8 mouse cellular contexts compared by ENCODE assay signal in the genomic region with DNA sequence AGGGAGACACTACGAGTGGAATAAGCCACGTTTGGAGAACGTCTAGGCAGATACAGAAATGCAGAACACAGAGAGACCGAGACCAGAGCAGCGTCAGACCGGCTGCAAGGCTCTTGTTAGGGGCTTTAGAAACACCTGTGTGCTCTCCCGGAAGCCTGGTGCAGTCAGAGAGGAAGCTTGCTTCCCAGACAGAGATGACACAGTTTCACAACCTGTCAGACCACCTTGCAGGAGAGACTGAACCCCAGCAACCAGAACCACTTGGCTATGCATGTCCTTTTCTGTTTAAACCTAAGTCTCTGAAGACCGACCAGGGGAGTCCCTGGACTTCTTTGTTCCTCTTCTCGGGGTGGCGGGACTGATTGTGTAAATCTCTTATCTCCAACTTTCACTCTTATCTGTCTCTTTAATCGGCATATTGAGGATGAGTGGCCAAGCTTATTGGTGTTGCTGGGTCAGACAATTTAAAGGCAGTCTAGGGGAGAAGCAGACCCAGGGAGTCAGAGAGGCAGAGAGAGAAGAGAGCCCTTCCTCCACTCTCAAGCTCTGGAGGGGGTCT. TPM values are rescaled to one million over a fixed set of nuclear protein-coding genes. Genes with fewer than 3 reads are reported as not detected.
A peak's percentile ranks its signal among the peaks of the same experiment; 100 is the strongest.
DNase-seq lines count a peak whose midpoint lies in the region; ATAC-seq lines count a peak whose summit lies in the region.

TSS of gene Grm6 (plus strand) at position 509 of the 559 bp plus-strand sequence.

- no peak for DNase-seq in lung, postnatal 4 days
- no peak for DNase-seq in forebrain, embryonic 11.5 days (ENCODE audit: low spot score)
- no peak for DNase-seq in liver, embryonic 13.5 days
- DNase-seq in thymus, adult 18-20 months, result peak; percentile 37 to 60
- no peak for DNase-seq in layer of hippocampus, postnatal 14 days (ENCODE audit: low spot score in 2 of 2)
- no peak for DNase-seq in layer of hippocampus, postnatal 10 days (ENCODE audit: low spot score in 2 of 2)
- no peak for DNase-seq in right cerebral cortex, adult 2 months (ENCODE audit: low spot score in 2 of 2)

- peak within 1 kb of the TSS; percentile 39 for H3K4me3 ChIP-seq in lung, embryonic 15.5 days
- H3K4me3 ChIP-seq in forebrain, embryonic 11.5 days (ENCODE audit: low read depth, low read length), result peak within 1 kb of the TSS; percentile 36
- H3K4me3 ChIP-seq in liver, embryonic 13.5 days (replicated peaks), result peak within 1 kb of the TSS; percentile 29

- no peaks in the 10 kb centered on the region for H3K9me3 ChIP-seq in lung, embryonic 15.5 days
- H3K9me3 ChIP-seq in forebrain, embryonic 11.5 days (ENCODE audit: control insufficient read depth, low read length), result no peaks in the 10 kb centered on the region
- 0 out of 2 replicates have a peak, but pooled peaks cover 4% of the 10 kb centered on the region for H3K9me3 ChIP-seq in liver, embryonic 13.5 days (replicated peaks)

- no peak within 1 kb of the TSS for H3K27ac ChIP-seq in lung, embryonic 15.5 days
- H3K27ac ChIP-seq in forebrain, embryonic 11.5 days (ENCODE audit: low read depth, low read length), result no peak within 1 kb of the TSS
- no peak within 1 kb of the TSS for H3K27ac ChIP-seq in liver, embryonic 13.5 days

- peak within 1 kb of the TSS; percentile 85 for H3K4me2 ChIP-seq in lung, embryonic 15.5 days
- H3K4me2 ChIP-seq in forebrain, embryonic 11.5 days (ENCODE audit: low read depth, low read length, severe bottlenecking), result peak within 1 kb of the TSS; percentile 75
- H3K4me2 ChIP-seq in liver, embryonic 13.5 days, result peak within 1 kb of the TSS; percentile 44

- H3K27me3 ChIP-seq in lung, embryonic 15.5 days, result peaks cover 63% of the 10 kb centered on the region
- peaks cover 48% of the 10 kb centered on the region for H3K27me3 ChIP-seq in forebrain, embryonic 11.5 days (ENCODE audit: control insufficient read depth, insufficient read depth, low read length)
- peaks cover 63% of the 10 kb centered on the region for H3K27me3 ChIP-seq in liver, embryonic 13.5 days

- WGBS in lung, embryonic 15.5 days, result 5% methylated on average over 11 of the region's 11 CpGs
- 3% methylated on average over 11 of the region's 11 CpGs for WGBS in forebrain, embryonic 11.5 days
- 1% methylated on average over 11 of the region's 11 CpGs for WGBS in liver, embryonic 13.5 days (ENCODE audit: insufficient replicate concordance)

- peak within 1 kb of the TSS; percentile 19 for H3K9ac ChIP-seq in lung, embryonic 15.5 days
- H3K9ac ChIP-seq in forebrain, embryonic 11.5 days (ENCODE audit: low read length), result 0 out of 2 replicates have a peak within 1 kb of the TSS, but pooled peaks have one; percentile 32
- no peak within 1 kb of the TSS for H3K9ac ChIP-seq in liver, embryonic 13.5 days

- H3K36me3 ChIP-seq in lung, embryonic 15.5 days, result no peaks in the 10 kb centered on the region
- H3K36me3 ChIP-seq in forebrain, embryonic 11.5 days (ENCODE audit: control insufficient read depth, insufficient read depth, low read length), result no peaks in the 10 kb centered on the region
- H3K36me3 ChIP-seq in liver, embryonic 13.5 days, result no peaks in the 10 kb centered on the region

- no peak for ATAC-seq in lung, embryonic 15.5 days (ENCODE audit: borderline replicate concordance, extremely low read depth, low FRiP score, low TSS enrichment)
- ATAC-seq in forebrain, embryonic 11.5 days (replicated peaks; ENCODE audit: low FRiP score), result no peak
- ATAC-seq in liver, embryonic 13.5 days (ENCODE audit: low read depth), result no peak

- peaks cover 15% of the 10 kb centered on the region for H3K4me1 ChIP-seq in lung, embryonic 15.5 days
- H3K4me1 ChIP-seq in forebrain, embryonic 11.5 days (replicated peaks; ENCODE audit: control insufficient read depth, insufficient read depth, low read length), result peaks cover 9% of the 10 kb centered on the region
- no peaks in the 10 kb centered on the region; the same call in 1 of the 2 replicates for H3K4me1 ChIP-seq in liver, embryonic 13.5 days (replicated peaks)

RNA-seq across cellular contexts. Expression of gene Grm6, which starts in this region (rescaled TPM):
- polyA plus RNA-seq in lung, embryonic 15.5 days (2015; fragmentation: Nextera tagmentation; extraction: Ambion mirVana), result 0.04 TPM in 1 of 2 replicates, not detected in the other
- not detected in 2 replicates for polyA plus RNA-seq in forebrain, embryonic 11.5 days (2014; fragmentation: Nextera tagmentation; extraction: Ambion mirVana)
- 0.03 TPM in 1 of 2 replicates, not detected in the other for polyA plus RNA-seq in liver, embryonic 13.5 days (2015; fragmentation: Nextera tagmentation; extraction: Ambion mirVana)
- not detected for total RNA-seq in layer of hippocampus, postnatal 14 days (2021)
- not detected for total RNA-seq in layer of hippocampus, postnatal 10 days (2021)

Comparison
In these comparisons a context has a peak if more than half of its experiments do, and no peak if none do; other contexts are left out.
1. DNase-seq: peak in thymus, adult 18-20 months (2 of 2); none in lung, postnatal 4 days (0 of 2), forebrain, embryonic 11.5 days (single experiment), liver, embryonic 13.5 days (single experiment), layer of hippocampus, postnatal 14 days (0 of 2), layer of hippocampus, postnatal 10 days (0 of 2) and right cerebral cortex, adult 2 months (0 of 2).
2. Peak in every context shown above with its lines, with median percentiles within 50 percentile points of each other: H3K4me2 ChIP-seq and H3K4me3 ChIP-seq.